Mouse (Mus musculus) heart, embryonic 10.5 days (tissue): ENCODE measurements around the gene Gm732. TPM values are rescaled to one million over a fixed set of nuclear protein-coding genes. Genes with fewer than 3 reads are reported as not detected.

Experiments used
- DNase-seq: peaks from one replicate; pipeline ENCODE4 v3.0.0-alpha.2; 2017; ENCODE audit warnings: low spot score
- H3K27ac ChIP-seq: fragments of 300-500 bp; sonication (generic); 2 replicates; pipeline ENCODE4 v1.5.1; 2016; ENCODE audit warnings: mild to moderate bottlenecking
- H3K27me3 ChIP-seq: fragments of 300-500 bp; sonication (generic); 2 replicates; pipeline ENCODE4 v1.6.1; 2016; ENCODE audit warnings: mild to moderate bottlenecking; ENCODE audit not compliant: poor library complexity, insufficient read depth, severe bottlenecking
- H3K36me3 ChIP-seq: fragments of 300-500 bp; sonication (generic); 2 replicates; pipeline ENCODE4 v1.6.1; 2016; ENCODE audit warnings: mild to moderate bottlenecking, moderate library complexity
- H3K4me1 ChIP-seq: fragments of 300-500 bp; sonication (generic); 2 replicates; pipeline ENCODE4 v1.6.1; 2016; ENCODE audit warnings: mild to moderate bottlenecking
- H3K4me3 ChIP-seq: fragments of 300-500 bp; sonication (generic); 2 replicates; pipeline ENCODE4 v1.5.1; 2016; ENCODE audit warnings: mild to moderate bottlenecking, moderate library complexity
- H3K9me3 ChIP-seq: fragments of 300-500 bp; sonication (generic); 2 replicates; pipeline ENCODE4 v1.6.1; 2016; ENCODE audit warnings: mild to moderate bottlenecking, moderate library complexity
- WGBS: fragments of 180-500 bp; shearing (Covaris S2); methylation state at CpG from one replicate; pipeline ENCODE4 v1.1.7; 2016; 5-methylcytosine and 5-hydroxymethylcytosine counted together
- polyA plus RNA-seq: library from polyadenylated mRNA; unstranded; fragments of >200 nt; fragmentation: Nextera tagmentation; extraction: Ambion mirVana; gene quantifications from 2 replicates; pipeline ENCODE4 v1.2.1, GENCODE M21; 2016

Gene Gm732
- polyA plus RNA-seq, result not detected in 2 replicates

- H3K27me3 ChIP-seq, result no peaks in the 10 kb centered on the region
- no peaks in the 10 kb centered on the region for H3K36me3 ChIP-seq
- H3K4me1 ChIP-seq, result no peaks in the 10 kb centered on the region
- no peak within 1 kb of the TSS for H3K27ac ChIP-seq
- no peak within 1 kb of the TSS for H3K4me3 ChIP-seq
- H3K9me3 ChIP-seq, result no peaks in the 10 kb centered on the region
- WGBS, result 78% methylated on average over 1 of the region's 1 CpGs
- DNase-seq, result no peak
These were observed at the start of gene Gm732 for GRCm38 (mm10) chrX:107948365-107948764. Gene Gm732, minus strand, starts transcription at chrX:107948465.

Other genes with a start within 250 kb of the Gm732 start
- 0.51 and 2.1 TPM in 2 replicates for gene Tent5d, start 155.9 kb downstream of the Gm732 start, polyA plus RNA-seq
- gene 2610002M06Rik, start 132.1 kb downstream of the Gm732 start, polyA plus RNA-seq, result 9.3 and 13.5 TPM in 2 replicates